In genomic region chr17:71185368-71185767, GRCm38 (mm10) we compare ENCODE assay signal across 8 mouse cellular contexts. TPM values are rescaled to one million over a fixed set of nuclear protein-coding genes. Genes with fewer than 3 reads are reported as not detected.
DNase-seq lines count a peak whose midpoint lies in the region; ATAC-seq lines count a peak whose summit lies in the region.

No protein-coding gene starts in this region.

- H3K4me3 ChIP-seq in heart, embryonic 16.5 days (ENCODE audit: low read length) = peak overlapping the region; percentile 85; the same call in 1 of the 2 replicates
- peak overlapping the region; percentile 91 for H3K4me3 ChIP-seq in embryonic facial prominence, embryonic 13.5 days
- H3K4me3 ChIP-seq in limb, embryonic 10.5 days = peak overlapping the region; percentile 94
- H3K4me3 ChIP-seq in midbrain, embryonic 16.5 days (ENCODE audit: low read depth, low read length) = peak overlapping the region; percentile 85

- H3K4me2 ChIP-seq in heart, embryonic 16.5 days (ENCODE audit: low read depth, low read length) = peak overlapping the region; percentile 81; the same call in 1 of the 2 replicates
- H3K4me2 ChIP-seq in embryonic facial prominence, embryonic 13.5 days = peak overlapping the region; percentile 90
- peak overlapping the region; percentile 72 for H3K4me2 ChIP-seq in midbrain, embryonic 16.5 days (ENCODE audit: low read length)

- no peak for ATAC-seq in heart, embryonic 16.5 days (replicated peaks; ENCODE audit: extremely low read depth, insufficient read depth, low FRiP score)
- no peak for ATAC-seq in embryonic facial prominence, embryonic 13.5 days (ENCODE audit: insufficient number of reproducible peaks, insufficient read depth, low FRiP score, low TSS enrichment, low read depth)
- no peak for ATAC-seq in midbrain, embryonic 16.5 days

- no peak overlapping the region for H3K9ac ChIP-seq in heart, embryonic 16.5 days (ENCODE audit: low read length)
- H3K9ac ChIP-seq in embryonic facial prominence, embryonic 13.5 days = peak overlapping the region; percentile 97
- peak overlapping the region; percentile 86 for H3K9ac ChIP-seq in midbrain, embryonic 16.5 days (ENCODE audit: low read depth, low read length)

- peaks cover 15% of the 10 kb centered on the region for H3K4me1 ChIP-seq in heart, embryonic 16.5 days (ENCODE audit: control insufficient read depth, insufficient read depth, low read length)
- H3K4me1 ChIP-seq in embryonic facial prominence, embryonic 13.5 days = peaks cover 35% of the 10 kb centered on the region
- H3K4me1 ChIP-seq in limb, embryonic 10.5 days = peaks cover 33% of the 10 kb centered on the region
- peaks cover 14% of the 10 kb centered on the region for H3K4me1 ChIP-seq in midbrain, embryonic 16.5 days (ENCODE audit: control insufficient read depth, insufficient read depth, low read length)

- H3K27me3 ChIP-seq in heart, embryonic 16.5 days (ENCODE audit: control insufficient read depth, insufficient read depth, low read length) = no peaks in the 10 kb centered on the region
- no peaks in the 10 kb centered on the region for H3K27me3 ChIP-seq in embryonic facial prominence, embryonic 13.5 days
- H3K27me3 ChIP-seq in limb, embryonic 10.5 days (ENCODE audit: low read depth, poor library complexity, severe bottlenecking) = no peaks in the 10 kb centered on the region
- H3K27me3 ChIP-seq in midbrain, embryonic 16.5 days (ENCODE audit: control insufficient read depth, insufficient read depth, low read depth, low read length) = no peaks in the 10 kb centered on the region

- H3K36me3 ChIP-seq in heart, embryonic 16.5 days (ENCODE audit: control insufficient read depth, insufficient read depth) = no peaks in the 10 kb centered on the region
- H3K36me3 ChIP-seq in embryonic facial prominence, embryonic 13.5 days = no peaks in the 10 kb centered on the region
- H3K36me3 ChIP-seq in limb, embryonic 10.5 days = no peaks in the 10 kb centered on the region
- no peaks in the 10 kb centered on the region for H3K36me3 ChIP-seq in midbrain, embryonic 16.5 days (ENCODE audit: control insufficient read depth, insufficient read depth, low read length)

- DNase-seq in heart, adult 18-20 months = no peak
- no peak for DNase-seq in limb, embryonic 10.5 days (ENCODE audit: low spot score)
- no peak for DNase-seq in urinary bladder, adult 2 months (ENCODE audit: low spot score)
- no peak for DNase-seq in layer of hippocampus, postnatal 10 days (ENCODE audit: low spot score in 2 of 2)
- no peak for DNase-seq in retina, embryonic 14.5 days (ENCODE audit: low spot score)

- WGBS in heart, embryonic 16.5 days = 60% methylated on average over 1 of the region's 1 CpGs
- 60% methylated on average over 1 of the region's 1 CpGs for WGBS in embryonic facial prominence, embryonic 13.5 days
- 79% methylated on average over 1 of the region's 1 CpGs for WGBS in limb, embryonic 10.5 days
- 51% methylated on average over 1 of the region's 1 CpGs for WGBS in midbrain, embryonic 16.5 days

- H3K9me3 ChIP-seq in heart, embryonic 16.5 days (replicated peaks; ENCODE audit: control insufficient read depth, low read length) = no peaks in the 10 kb centered on the region
- H3K9me3 ChIP-seq in embryonic facial prominence, embryonic 13.5 days = no peaks in the 10 kb centered on the region
- no peaks in the 10 kb centered on the region for H3K9me3 ChIP-seq in limb, embryonic 10.5 days (replicated peaks)
- no peaks in the 10 kb centered on the region for H3K9me3 ChIP-seq in midbrain, embryonic 16.5 days (replicated peaks; ENCODE audit: control insufficient read depth, low read length, poor library complexity, severe bottlenecking)

- H3K27ac ChIP-seq in heart, embryonic 16.5 days (ENCODE audit: low read length) = no peak overlapping the region
- H3K27ac ChIP-seq in embryonic facial prominence, embryonic 13.5 days = no peak overlapping the region
- H3K27ac ChIP-seq in limb, embryonic 10.5 days = no peak overlapping the region
- H3K27ac ChIP-seq in midbrain, embryonic 16.5 days (ENCODE audit: low read length) = no peak overlapping the region

RNA-seq across cellular contexts. Expression of gene Lpin2, which starts 3.0 kb away (rescaled TPM):
- polyA plus RNA-seq in heart, embryonic 16.5 days (2015; fragmentation: Nextera tagmentation; extraction: Ambion mirVana) = 14.2 and 15.1 TPM in 2 replicates
- 10 to 100 TPM; 14.6 to 19.1 TPM for total RNA-seq in heart, adult 18-20 months (2021)
- 49.9 and 52.2 TPM in 2 replicates for polyA plus RNA-seq in embryonic facial prominence, embryonic 13.5 days (2015; fragmentation: Nextera tagmentation; extraction: Ambion mirVana)
- 40.0 and 51.8 TPM in 2 replicates for polyA plus RNA-seq in limb, embryonic 10.5 days (2016; fragmentation: Nextera tagmentation; extraction: Ambion mirVana)
- polyA plus RNA-seq in midbrain, embryonic 16.5 days (2015; fragmentation: Nextera tagmentation; extraction: Ambion mirVana) = 45.0 and 47.3 TPM in 2 replicates
- 13.7 and 18.8 TPM in 2 replicates for polyA plus RNA-seq in urinary bladder, adult 2 months (2012; rRNA removed)
- total RNA-seq in layer of hippocampus, postnatal 10 days (2021) = 10 to 100 TPM; 71.2 to 79.9 TPM
